Mouse (Mus musculus) ES-CJ7 (cell line): Measurements from ENCODE around the gene Mob1b.
"Not testable (repeated sequence)": the region's sequence is repeated elsewhere in the genome, so short reads cannot be mapped to it uniquely, and the experiment has no call there.

Experiments
- DNase-seq: peaks from one replicate; pipeline ENCODE4 v3.0.0; 2011; ENCODE audit warnings: low read depth, low spot score

Mob1b gene

GRCm38 (mm10) chr5:88699251-88699913 lies 21.3 kb upstream of the Mob1b start:
- no peak for DNase-seq

GRCm38 (mm10) chr5:88702041-88702440 lies 18.6 kb upstream of the Mob1b start:
- DNase-seq, result no peak

GRCm38 (mm10) chr5:88703551-88703950 lies 17.1 kb upstream of the Mob1b start:
- no peak for DNase-seq

GRCm38 (mm10) chr5:88711128-88711527 lies 9.5 kb upstream of the Mob1b start:
- DNase-seq, result peak; percentile 34

- peak; percentile 60 for DNase-seq
These were observed 8.9 kb upstream of the Mob1b start for GRCm38 (mm10) chr5:88711618-88712224.

- DNase-seq, result no peak
These were observed 8.3 kb upstream of the Mob1b start for GRCm38 (mm10) chr5:88712328-88712727.

- no peak for DNase-seq
These were observed 3.7 kb upstream of the Mob1b start for GRCm38 (mm10) chr5:88716983-88717382.

GRCm38 (mm10) chr5:88721003-88721475 lies 384 bp downstream of the Mob1b start:
- DNase-seq, result no peak

GRCm38 (mm10) chr5:88721565-88722212 lies 1.0 kb downstream of the Mob1b start:
- DNase-seq, result no peak

GRCm38 (mm10) chr5:88722213-88722600 lies 1.6 kb downstream of the Mob1b start:
- no peak for DNase-seq

- no peak for DNase-seq
These were observed 3.4 kb downstream of the Mob1b start for GRCm38 (mm10) chr5:88724030-88724429.

- DNase-seq, result no peak
These were observed 7.0 kb downstream of the Mob1b start for GRCm38 (mm10) chr5:88727593-88728144.

- DNase-seq, result peak; percentile 29
These were observed 14.1 kb downstream of the Mob1b start for GRCm38 (mm10) chr5:88734786-88735185.

- not testable (repeated sequence) for DNase-seq
These were observed 20.4 kb downstream of the Mob1b start for GRCm38 (mm10) chr5:88741065-88741464.

- no peak for DNase-seq
These were observed 27.1 kb downstream of the Mob1b start for GRCm38 (mm10) chr5:88747774-88748173.

GRCm38 (mm10) chr5:88753199-88753598 lies 32.5 kb downstream of the Mob1b start:
- DNase-seq, result no peak

- no peak for DNase-seq
These were observed 42.0 kb downstream of the Mob1b start for GRCm38 (mm10) chr5:88762611-88763010.

GRCm38 (mm10) chr5:88764430-88764986 lies 43.9 kb downstream of the Mob1b start:
- DNase-seq, result no peak

GRCm38 (mm10) chr5:88764987-88765481 lies 44.4 kb downstream of the Mob1b start, which contains the start of gene Dck:
Gene Dck, plus strand, starts transcription at chr5:88764996.
- DNase-seq, result peak; percentile 99

- DNase-seq, result no peak
These were observed 44.9 kb downstream of the Mob1b start for GRCm38 (mm10) chr5:88765587-88765986.

- DNase-seq, result no peak
These were observed 45.5 kb downstream of the Mob1b start for GRCm38 (mm10) chr5:88766121-88766520.

GRCm38 (mm10) chr5:88766863-88767262 lies 46.2 kb downstream of the Mob1b start:
- DNase-seq, result no peak
